Mouse (Mus musculus) adrenal gland, adult 2 months (tissue): ENCODE measurements at regions not wholly inside any gene's neighbourhood (a gene's known extent, or its start where the extent isn't known, plus 50 kb on each side); places are given as distances from the start of the nearest gene placed in this dataset.
"Not testable (repeated sequence)": the region's sequence is repeated elsewhere in the genome, so short reads cannot be mapped to it uniquely, and the experiment has no call there.

ENCODE experiments used
- DNase-seq: peaks from one replicate; pipeline ENCODE4 v3.0.0; 2021

DNA sequence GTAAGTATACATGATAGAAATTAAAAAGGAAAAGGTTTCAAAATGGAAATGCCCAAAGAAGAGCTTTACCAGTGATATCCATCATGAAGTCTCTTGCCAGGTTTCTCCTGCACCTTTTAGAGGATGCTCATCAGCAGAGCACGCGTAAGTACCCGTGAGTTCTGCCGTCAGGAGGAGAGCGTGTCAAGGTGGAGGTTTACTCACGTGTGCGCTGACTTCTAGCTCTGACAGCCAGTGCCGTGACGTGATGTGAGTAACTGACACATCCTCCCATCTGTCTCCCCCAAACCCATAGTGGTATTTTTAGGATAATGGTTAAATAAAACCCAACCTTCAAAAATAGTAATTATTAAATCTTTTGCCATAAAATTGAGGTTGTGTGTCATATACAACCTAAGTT lies 55.3 kb downstream of the Adra2a start:
- DNase-seq: no peak

- no peak for DNase-seq
Measured at GRCm38 (mm10) chr19:54099769-54100168, 55.8 kb downstream of the Adra2a start.

DNA sequence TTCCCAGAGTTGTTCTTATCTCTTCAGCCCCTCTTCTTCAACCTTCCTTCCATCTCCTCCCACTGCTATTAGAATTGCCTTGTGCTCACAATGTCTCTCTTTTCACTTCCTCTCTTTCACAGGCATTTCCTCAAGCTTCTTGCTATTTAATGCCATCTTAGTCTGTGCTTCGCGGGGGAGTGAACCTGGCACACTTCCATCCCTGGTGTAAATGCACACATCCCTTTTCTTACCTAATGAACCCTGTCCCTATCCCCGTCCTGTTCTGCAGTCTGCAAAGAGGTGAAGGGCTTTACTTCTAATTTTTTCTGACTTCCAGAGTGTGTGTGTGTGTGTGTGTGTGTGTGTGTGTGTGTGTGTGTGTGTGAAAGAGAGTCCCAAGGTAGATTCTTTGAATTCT lies 62.6 kb downstream of the Adra2a start:
- no peak for DNase-seq

GRCm38 (mm10) chr19:54107103-54107821 lies 63.3 kb downstream of the Adra2a start:
- DNase-seq: no peak

- no peak for DNase-seq
Measured at GRCm38 (mm10) chr19:54110080-54110479, 66.1 kb downstream of the Adra2a start.

DNA sequence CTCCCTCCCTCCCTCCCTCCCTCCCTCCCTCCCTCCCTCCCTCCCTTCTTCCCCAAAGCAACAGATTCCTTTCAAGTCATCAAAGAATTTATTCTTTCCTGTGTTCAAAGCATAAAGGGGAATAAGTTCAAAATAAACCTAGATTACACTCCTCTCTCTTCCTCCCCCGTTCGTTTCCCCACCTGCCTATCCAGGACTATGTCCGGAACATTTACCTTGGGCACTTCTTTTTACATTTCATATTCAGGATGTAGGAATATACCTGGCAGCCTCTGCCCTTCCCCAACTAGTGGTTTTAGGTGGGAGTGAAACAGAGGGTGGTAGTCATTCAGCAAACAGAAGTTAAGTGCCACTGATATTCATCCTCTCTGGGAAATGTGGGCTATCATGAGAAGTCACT lies 68.7 kb downstream of the Adra2a start:
- no peak for DNase-seq

DNA sequence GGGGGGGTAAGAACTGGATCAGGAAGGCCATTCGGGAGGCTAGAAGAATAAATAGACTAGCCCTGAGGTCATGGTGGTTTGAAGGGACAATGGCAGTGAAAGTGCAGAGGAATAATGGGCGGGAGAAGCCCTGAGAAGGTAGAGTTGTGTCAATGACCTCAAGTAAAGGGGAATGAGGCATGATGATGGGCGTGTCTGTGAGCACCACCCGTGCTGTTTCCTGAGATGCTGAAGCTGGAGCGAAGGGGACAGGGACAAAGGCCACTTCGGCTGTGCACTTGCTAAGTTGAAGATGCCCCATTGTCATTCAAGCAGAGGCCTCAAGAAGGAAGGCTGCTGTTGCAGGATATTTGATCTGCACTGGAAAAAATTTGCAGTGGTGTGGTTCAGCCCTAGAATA lies 69.5 kb downstream of the Adra2a start:
- DNase-seq: no peak

GRCm38 (mm10) chr19:54114588-54115317 lies 70.8 kb downstream of the Adra2a start:
- DNase-seq: peak; percentile 72

GRCm38 (mm10) chr19:54115335-54115734 lies 71.4 kb downstream of the Adra2a start:
- no peak for DNase-seq

- DNase-seq: no peak
Measured at GRCm38 (mm10) chr19:54116829-54117228, 72.9 kb downstream of the Adra2a start.

- peak; percentile 3 for DNase-seq
Measured at GRCm38 (mm10) chr19:54117676-54118075, 73.7 kb downstream of the Adra2a start.

- DNase-seq: no peak
Measured at GRCm38 (mm10) chr19:54123586-54123985, 79.6 kb downstream of the Adra2a start.

GRCm38 (mm10) chr19:54151766-54152165 lies 107.8 kb downstream of the Adra2a start:
- DNase-seq: not testable (repeated sequence)

GRCm38 (mm10) chr19:54154400-54154799 lies 110.4 kb downstream of the Adra2a start:
- no peak for DNase-seq

DNA sequence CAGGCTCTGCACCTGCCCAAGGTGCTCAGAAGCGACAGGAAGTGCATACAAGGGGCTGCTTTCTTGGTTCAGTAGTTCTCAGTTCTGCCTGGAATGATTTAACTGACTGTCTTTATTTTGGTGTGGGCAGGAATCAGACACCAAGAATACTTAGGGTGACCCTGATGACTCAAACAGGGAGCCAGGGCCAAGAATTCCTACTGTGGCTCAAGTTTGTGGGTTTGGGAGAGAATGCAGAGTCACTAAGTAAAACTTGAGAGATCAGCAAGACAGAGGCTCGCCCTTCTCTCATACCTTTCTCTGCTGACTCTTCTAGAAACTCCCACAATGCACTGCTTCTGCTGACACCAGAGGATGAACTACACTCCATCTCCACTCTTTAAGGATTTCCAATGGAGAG lies 126.4 kb downstream of the Adra2a start:
- DNase-seq: no peak

- no peak for DNase-seq
Measured at GRCm38 (mm10) chr19:54174090-54175055, 130.4 kb downstream of the Adra2a start.

GRCm38 (mm10) chr19:54175766-54176165 lies 131.8 kb downstream of the Adra2a start:
- DNase-seq: peak; percentile 17

- no peak for DNase-seq
Measured at GRCm38 (mm10) chr19:54177491-54177890, 133.5 kb downstream of the Adra2a start.

GRCm38 (mm10) chr19:54200407-54200806 lies 156.5 kb downstream of the Adra2a start:
- no peak for DNase-seq

GRCm38 (mm10) chr19:54202456-54202855 lies 158.5 kb downstream of the Adra2a start:
- no peak for DNase-seq

GRCm38 (mm10) chr19:54206819-54207218 lies 162.9 kb downstream of the Adra2a start:
- no peak for DNase-seq

DNA sequence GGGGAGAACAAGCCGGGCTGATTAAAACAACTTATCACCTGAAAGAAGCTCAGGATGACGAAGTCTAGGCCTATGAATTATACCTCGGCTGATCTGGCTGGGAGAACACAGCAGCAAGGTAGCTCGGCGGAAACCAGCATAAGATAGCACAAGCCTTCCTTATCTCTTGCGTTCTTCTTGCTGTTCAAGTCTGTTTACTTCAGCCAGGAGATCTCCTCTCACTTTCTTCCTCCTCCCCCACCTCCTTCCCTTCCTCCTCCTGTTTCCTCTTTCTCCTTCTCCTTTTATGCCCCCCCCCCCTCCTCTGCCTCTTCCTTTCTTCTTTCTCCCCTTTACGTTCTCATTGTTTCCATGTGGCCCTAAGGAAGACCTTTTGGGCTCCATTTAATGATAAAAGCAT lies 168.2 kb downstream of the Adra2a start:
- no peak for DNase-seq

GRCm38 (mm10) chr19:54244176-54244575 lies 200.2 kb downstream of the Adra2a start:
- DNase-seq: no peak
